Comparison of ENCODE assay signal across 13 mouse cellular contexts in the genomic region with DNA sequence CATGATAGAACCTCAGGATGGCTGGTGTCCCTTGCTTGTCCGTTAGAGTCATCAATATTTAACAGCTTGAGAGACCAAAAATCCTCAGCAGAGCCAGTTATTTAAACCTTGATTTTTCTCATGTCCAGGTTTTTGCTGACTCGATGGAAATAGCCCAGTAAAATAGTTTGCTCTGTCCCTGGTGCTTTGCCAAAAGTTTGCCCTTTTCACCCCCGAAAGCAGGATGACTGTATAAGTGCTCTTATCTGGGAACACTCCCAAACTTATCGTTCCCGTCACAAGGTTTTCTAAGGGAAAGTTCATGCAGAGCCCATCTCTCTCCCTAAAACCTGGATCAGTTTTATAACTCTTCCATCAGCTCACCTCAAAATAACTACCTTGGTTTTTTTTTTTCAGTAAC.
DNase-seq lines count a peak whose midpoint lies in the region; ATAC-seq lines count a peak whose summit lies in the region.
"Had no signal": no experiment of that assay in that cellular context is flagged by ENCODE, and none has a peak within 500 bp of the region (broad histone marks: within the 10 kb centered on the region; RNA-seq: fewer than 3 reads in every experiment).

No protein-coding gene starts in this region.

- ATAC-seq in kidney, embryonic 14.5 days (ENCODE audit: low FRiP score, low TSS enrichment): no peak
- no peak for ATAC-seq in heart, embryonic 13.5 days (ENCODE audit: extremely low read depth, insufficient number of reproducible peaks, low FRiP score, low TSS enrichment)
- no peak for ATAC-seq in megakaryocyte progenitor cell, adult 5-6 weeks (replicated peaks; ENCODE audit: poor library complexity)

- H3K4me2 ChIP-seq in kidney, embryonic 14.5 days (replicated peaks; ENCODE audit: low read depth, low read length): no peak overlapping the region
- peak overlapping the region; percentile 31 for H3K4me2 ChIP-seq in heart, embryonic 13.5 days
- H3K4me2 ChIP-seq: embryonic facial prominence, embryonic 12.5 days; hindbrain, embryonic 15.5 days; stomach, embryonic 15.5 days had no signal

- no peaks in the 10 kb centered on the region for H3K4me1 ChIP-seq in kidney, embryonic 14.5 days (ENCODE audit: control insufficient read depth, insufficient read depth, low read length)
- H3K4me1 ChIP-seq in heart, embryonic 13.5 days: peaks cover 31% of the 10 kb centered on the region
- H3K4me1 ChIP-seq in limb, embryonic 10.5 days: 0 out of 2 replicates have a peak, but pooled peaks cover 2% of the 10 kb centered on the region

- H3K9me3 ChIP-seq in kidney, embryonic 14.5 days (ENCODE audit: control insufficient read depth, low read length): no peaks in the 10 kb centered on the region
- H3K9me3 ChIP-seq in heart, embryonic 13.5 days: no peaks in the 10 kb centered on the region
- H3K9me3 ChIP-seq in limb, embryonic 10.5 days (replicated peaks): no peaks in the 10 kb centered on the region
- H3K9me3 ChIP-seq: embryonic facial prominence, embryonic 12.5 days; hindbrain, embryonic 15.5 days; stomach, embryonic 15.5 days had no signal

- no peaks in the 10 kb centered on the region for H3K27me3 ChIP-seq in kidney, embryonic 14.5 days (ENCODE audit: control insufficient read depth, insufficient read depth, low read length)
- no peaks in the 10 kb centered on the region for H3K27me3 ChIP-seq in heart, embryonic 13.5 days (replicated peaks)
- no peaks in the 10 kb centered on the region for H3K27me3 ChIP-seq in limb, embryonic 10.5 days (ENCODE audit: low read depth, poor library complexity, severe bottlenecking)
- H3K27me3 ChIP-seq: embryonic facial prominence, embryonic 12.5 days; hindbrain, embryonic 15.5 days; stomach, embryonic 15.5 days had no signal

- no peak overlapping the region for H3K4me3 ChIP-seq in kidney, embryonic 14.5 days (ENCODE audit: low read length)
- no peak overlapping the region for H3K4me3 ChIP-seq in heart, embryonic 13.5 days
- no peak overlapping the region for H3K4me3 ChIP-seq in limb, embryonic 10.5 days
- H3K4me3 ChIP-seq: embryonic facial prominence, embryonic 12.5 days; hindbrain, embryonic 15.5 days; stomach, embryonic 15.5 days had no signal

- no peak overlapping the region for H3K27ac ChIP-seq in kidney, embryonic 14.5 days (ENCODE audit: low read depth, low read length)
- H3K27ac ChIP-seq in heart, embryonic 13.5 days (replicated peaks): peak overlapping the region; percentile 50
- no peak overlapping the region for H3K27ac ChIP-seq in limb, embryonic 10.5 days
- H3K27ac ChIP-seq: embryonic facial prominence, embryonic 12.5 days; hindbrain, embryonic 15.5 days; stomach, embryonic 15.5 days had no signal

- no peaks in the 10 kb centered on the region for H3K36me3 ChIP-seq in kidney, embryonic 14.5 days (ENCODE audit: control insufficient read depth, insufficient read depth, low read length)
- peaks cover 18% of the 10 kb centered on the region; the same call in 1 of the 2 replicates for H3K36me3 ChIP-seq in heart, embryonic 13.5 days
- H3K36me3 ChIP-seq in limb, embryonic 10.5 days: no peaks in the 10 kb centered on the region
- H3K36me3 ChIP-seq: embryonic facial prominence, embryonic 12.5 days; hindbrain, embryonic 15.5 days; stomach, embryonic 15.5 days had no signal

- peak; percentile 42 for DNase-seq in kidney, adult 18-20 months
- DNase-seq in adrenal gland, adult (ENCODE audit: inconsistent age in 2 of 2, low spot score in 1 of 2): peak; percentile 86
- DNase-seq in kidney, postnatal 4 days: peak; percentile 13 to 25
- DNase-seq in limb, embryonic 10.5 days (ENCODE audit: low spot score): no peak
- no peak for DNase-seq in yolk sac, embryonic 10.5 days (ENCODE audit: low spot score)
- DNase-seq: cerebellum, adult 18-20 months; right cerebral cortex, adult 18-20 months had no signal

- 66% methylated on average over 5 of the region's 5 CpGs for WGBS in kidney, embryonic 14.5 days
- WGBS in heart, embryonic 13.5 days: 21% methylated on average over 5 of the region's 5 CpGs
- 79% methylated on average over 5 of the region's 5 CpGs for WGBS in limb, embryonic 10.5 days

- no peak overlapping the region for H3K9ac ChIP-seq in kidney, embryonic 14.5 days (ENCODE audit: low read depth, low read length)
- H3K9ac ChIP-seq in heart, embryonic 13.5 days: peak overlapping the region; percentile 38; the same call in 1 of the 2 replicates
- H3K9ac ChIP-seq: embryonic facial prominence, embryonic 12.5 days; hindbrain, embryonic 15.5 days; stomach, embryonic 15.5 days had no signal

Comparison
In these comparisons a context has a peak if more than half of its experiments do, and no peak if none do; other contexts are left out.
1. DNase-seq: peak in kidney, adult 18-20 months (single experiment), adrenal gland, adult (2 of 2) and kidney, postnatal 4 days (2 of 2); none in limb, embryonic 10.5 days (single experiment) and yolk sac, embryonic 10.5 days (single experiment).